Mouse (Mus musculus): Measurements from ENCODE around the gene Aph1b.
"Not testable (repeated sequence)": the region's sequence is repeated elsewhere in the genome, so short reads cannot be mapped to it uniquely, and the experiment has no call there.

DNA sequence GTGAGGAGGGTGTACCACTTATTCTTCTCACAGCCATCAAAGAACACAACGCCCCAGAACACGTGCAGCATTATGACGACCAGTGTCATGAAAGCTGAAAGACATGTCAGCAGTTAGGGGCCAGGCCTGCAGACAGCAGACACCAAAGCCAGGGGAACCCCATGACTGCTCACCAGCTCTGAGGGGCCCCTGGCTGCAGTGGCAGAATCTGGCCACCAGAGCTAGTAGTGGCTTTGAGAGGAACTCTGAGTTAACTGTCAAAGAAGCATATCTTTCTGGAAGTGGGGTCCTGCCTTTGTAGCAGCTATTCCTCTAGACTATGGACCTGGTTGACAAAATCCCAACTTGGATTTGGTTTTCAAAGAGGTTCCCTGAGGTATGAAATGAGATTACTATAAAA lies 10.7 kb downstream of the Aph1b start:
- peak; percentile 29; the same call in 1 of the 2 replicates for TF ChIP-seq CTCF (IDR thresholded peaks at IDR 0.05; ENCODE audit: borderline replicate concordance, extremely low read depth, insufficient read depth, insufficient read length)
- not testable (repeated sequence) for TF ChIP-seq POLR2A (IDR thresholded peaks at IDR 0.05; ENCODE audit: borderline replicate concordance, extremely low read depth, insufficient read depth, insufficient read length, poor library complexity, severe bottlenecking)

Measured in brain, embryonic 14.5 days (tissue).